Mouse (Mus musculus) limb, embryonic 11.5 days (tissue): ENCODE data around the gene Gm10799. TPM values are rescaled to one million over a fixed set of nuclear protein-coding genes. Genes with fewer than 3 reads are reported as not detected.

Source experiments
- ATAC-seq: fragments of 200-750 bp; cut with Nextera tagmentation; 2 replicates; pipeline ENCODE4 v1.8.0; 2017; ENCODE audit warnings: low read depth; ENCODE audit not compliant: insufficient number of reproducible peaks, low FRiP score, low TSS enrichment
- DNase-seq: peaks from one replicate; pipeline ENCODE4 v3.0.0-alpha.2; 2015; ENCODE audit warnings: low spot score
- H3K27ac ChIP-seq: fragments of 300-500 bp; sonication (generic); replicated peaks from 2 replicates; pipeline ENCODE4 v1.5.1; 2014; ENCODE audit warnings: low read depth, mild to moderate bottlenecking, low read length
- H3K27me3 ChIP-seq: fragments of 300-500 bp; sonication (generic); 2 replicates; pipeline ENCODE4 v1.6.1; 2014; ENCODE audit warnings: mild to moderate bottlenecking, low read length, mixed read lengths; ENCODE audit not compliant: control insufficient read depth, insufficient read depth
- H3K36me3 ChIP-seq: fragments of 300-500 bp; sonication (generic); 2 replicates; pipeline ENCODE4 v1.6.1; 2014; ENCODE audit warnings: mild to moderate bottlenecking, low read length, moderate library complexity, mixed read lengths; ENCODE audit not compliant: control insufficient read depth, insufficient read depth
- H3K4me1 ChIP-seq: fragments of 300-500 bp; sonication (generic); 2 replicates; pipeline ENCODE4 v1.6.1; 2014; ENCODE audit warnings: low read length, mixed read lengths; ENCODE audit not compliant: control insufficient read depth, insufficient read depth
- H3K4me2 ChIP-seq: fragments of 300-500 bp; sonication (generic); 2 replicates; pipeline ENCODE4 v1.6.1; 2014; ENCODE audit warnings: low read depth, mild to moderate bottlenecking, moderate library complexity; ENCODE audit not compliant: severe bottlenecking
- H3K4me3 ChIP-seq: fragments of 300-500 bp; sonication (generic); 2 replicates; pipeline ENCODE4 v1.5.1; 2014; ENCODE audit warnings: low read depth, low read length
- H3K9ac ChIP-seq: fragments of 300-500 bp; sonication (generic); 2 replicates; pipeline ENCODE4 v1.6.1; 2014; ENCODE audit warnings: mild to moderate bottlenecking, low read length
- H3K9me3 ChIP-seq: fragments of 300-500 bp; sonication (generic); 2 replicates; pipeline ENCODE4 v1.6.1; 2016; ENCODE audit warnings: low read length; ENCODE audit not compliant: control insufficient read depth
- WGBS: fragments of 180-500 bp; shearing (Covaris S2); extraction: QIAGEN DNeasy Blood & Tissue Kit; methylation state at CpG from one replicate; pipeline ENCODE4 v1.1.7; 2014; 5-methylcytosine and 5-hydroxymethylcytosine counted together
- polyA plus RNA-seq: library from polyadenylated mRNA; unstranded; fragments of >200 nt; fragmentation: Nextera tagmentation; extraction: Ambion mirVana; gene quantifications from 2 replicates; pipeline ENCODE4 v1.2.1, GENCODE M21; 2014

Gm10799 gene
- polyA plus RNA-seq, 1 experiment from 2014 or later: not detected

GRCm38 (mm10) chr2:104038236-104038635 lies 30.1 kb downstream of the Gm10799 start:
- no peak for DNase-seq
- ATAC-seq: no peak
- H3K4me1 ChIP-seq: no peaks in the 10 kb centered on the region
- H3K9me3 ChIP-seq: no peaks in the 10 kb centered on the region
- peaks cover 8% of the 10 kb centered on the region for H3K36me3 ChIP-seq
- WGBS: 80% methylated on average over 2 of the region's 2 CpGs
- no peak overlapping the region for H3K4me3 ChIP-seq
- no peaks in the 10 kb centered on the region for H3K27me3 ChIP-seq
- no peak overlapping the region for H3K4me2 ChIP-seq
- no peak overlapping the region for H3K9ac ChIP-seq
- H3K27ac ChIP-seq: no peak overlapping the region

- no peak overlapping the region for H3K27ac ChIP-seq
- no peaks in the 10 kb centered on the region for H3K9me3 ChIP-seq
- no peak overlapping the region for H3K9ac ChIP-seq
- H3K27me3 ChIP-seq: no peaks in the 10 kb centered on the region
- no peak for DNase-seq
- no peak overlapping the region for H3K4me2 ChIP-seq
- H3K36me3 ChIP-seq: peaks cover 8% of the 10 kb centered on the region
- H3K4me1 ChIP-seq: no peaks in the 10 kb centered on the region
- ATAC-seq: no peak
- 85% methylated on average over 3 of the region's 3 CpGs for WGBS
- no peak overlapping the region for H3K4me3 ChIP-seq
Observed at GRCm38 (mm10) chr2:104036316-104036715, 32.0 kb downstream of the Gm10799 start.

- DNase-seq (no peak), ATAC-seq (no peak)
- no peak overlapping the region for H3K4me3 ChIP-seq
- no peak overlapping the region for H3K9ac ChIP-seq
- H3K27me3 ChIP-seq: no peaks in the 10 kb centered on the region
- no peak overlapping the region for H3K4me2 ChIP-seq
- 86% methylated on average over 6 of the region's 6 CpGs for WGBS
- no peaks in the 10 kb centered on the region for H3K9me3 ChIP-seq
- H3K4me1 ChIP-seq: no peaks in the 10 kb centered on the region
- peaks cover 8% of the 10 kb centered on the region for H3K36me3 ChIP-seq
- no peak overlapping the region for H3K27ac ChIP-seq
Observed at GRCm38 (mm10) chr2:104035595-104035994, 32.8 kb downstream of the Gm10799 start.

GRCm38 (mm10) chr2:104034832-104035472 lies 33.4 kb downstream of the Gm10799 start:
- Histone ChIP-seq H3K4me1 (no peaks in the 10 kb centered on the region), H3K9me3 (no peaks in the 10 kb centered on the region), H3K36me3 (peaks cover 8% of the 10 kb centered on the region; the same call in 1 of the 2 replicates), H3K9ac (no peak overlapping the region), H3K27me3 (no peaks in the 10 kb centered on the region), H3K4me3 (no peak overlapping the region), H3K27ac (no peak overlapping the region), H3K4me2 (no peak overlapping the region)
- DNase-seq (peak; percentile 75), ATAC-seq (no peak)
- WGBS: 38% methylated on average over 3 of the region's 3 CpGs

GRCm38 (mm10) chr2:104032056-104032455 lies 36.3 kb downstream of the Gm10799 start:
- no peak for ATAC-seq
- peaks cover 8% of the 10 kb centered on the region; the same call in 1 of the 2 replicates for H3K4me1 ChIP-seq
- 91% methylated on average over 3 of the region's 3 CpGs for WGBS

GRCm38 (mm10) chr2:104030381-104030780 lies 38.0 kb downstream of the Gm10799 start:
- WGBS: 87% methylated on average over 3 of the region's 3 CpGs

More at GRCm38 (mm10) chr2:104032056-104032455, 36.3 kb downstream of the Gm10799 start:
- Histone ChIP-seq H3K9ac (no peak overlapping the region), H3K27ac (no peak overlapping the region), H3K9me3 (no peaks in the 10 kb centered on the region), H3K4me3 (no peak overlapping the region), H3K27me3 (no peaks in the 10 kb centered on the region), H3K36me3 (peaks cover 5% of the 10 kb centered on the region; the same call in 1 of the 2 replicates), H3K4me2 (no peak overlapping the region)
- DNase-seq: no peak

GRCm38 (mm10) chr2:104029074-104029473 lies 39.3 kb downstream of the Gm10799 start:
- ATAC-seq (no peak), DNase-seq (no peak)
- H3K4me2 ChIP-seq: peak overlapping the region; percentile 57; the same call in 1 of the 2 replicates
- no peak overlapping the region for H3K4me3 ChIP-seq
- no peaks in the 10 kb centered on the region for H3K27me3 ChIP-seq
- H3K4me1 ChIP-seq: peaks cover 8% of the 10 kb centered on the region; the same call in 1 of the 2 replicates
- H3K36me3 ChIP-seq: peaks cover 2% of the 10 kb centered on the region; the same call in 1 of the 2 replicates
- H3K27ac ChIP-seq: no peak overlapping the region
- WGBS: 86% methylated on average over 2 of the region's 2 CpGs
- H3K9me3 ChIP-seq: no peaks in the 10 kb centered on the region
- H3K9ac ChIP-seq: 0 out of 2 replicates have a peak overlapping the region, but pooled peaks have one; percentile 19

More at GRCm38 (mm10) chr2:104030381-104030780, 38.0 kb downstream of the Gm10799 start:
- H3K27me3 ChIP-seq: no peaks in the 10 kb centered on the region
- no peak overlapping the region for H3K4me2 ChIP-seq
- H3K4me3 ChIP-seq: no peak overlapping the region
- peaks cover 4% of the 10 kb centered on the region; the same call in 1 of the 2 replicates for H3K36me3 ChIP-seq
- H3K9ac ChIP-seq: no peak overlapping the region
- no peak for DNase-seq
- peaks cover 8% of the 10 kb centered on the region; the same call in 1 of the 2 replicates for H3K4me1 ChIP-seq
- no peak overlapping the region for H3K27ac ChIP-seq
- H3K9me3 ChIP-seq: no peaks in the 10 kb centered on the region
- no peak for ATAC-seq

GRCm38 (mm10) chr2:104028139-104028723 lies 40.1 kb downstream of the Gm10799 start, which contains the start of gene 4931422A03Rik:
Gene 4931422A03Rik, minus strand, starts transcription at chr2:104028361.
- H3K27ac ChIP-seq: no peak within 1 kb of the TSS
- peak within 1 kb of the TSS; percentile 57 for H3K4me2 ChIP-seq
- H3K9ac ChIP-seq: peak within 1 kb of the TSS; percentile 95
- ATAC-seq (peak; percentile 58; the same call in 1 of the 2 replicates), DNase-seq (no peak)
- no peaks in the 10 kb centered on the region for H3K9me3 ChIP-seq
- H3K4me3 ChIP-seq: peak within 1 kb of the TSS; percentile 99
- no peaks in the 10 kb centered on the region for H3K36me3 ChIP-seq
- WGBS: 1% methylated on average over 32 of the region's 32 CpGs
- no peaks in the 10 kb centered on the region for H3K27me3 ChIP-seq
- peaks cover 8% of the 10 kb centered on the region; the same call in 1 of the 2 replicates for H3K4me1 ChIP-seq
